Mouse (Mus musculus) ovary, postnatal 36 days (tissue): ENCODE results near the gene Atp6v1g1.

Source experiments
- DNase-seq: peaks from one replicate; pipeline ENCODE4 v3.0.0; 2022; ENCODE audit warnings: low spot score, mixed read lengths

The Atp6v1g1 gene

DNA sequence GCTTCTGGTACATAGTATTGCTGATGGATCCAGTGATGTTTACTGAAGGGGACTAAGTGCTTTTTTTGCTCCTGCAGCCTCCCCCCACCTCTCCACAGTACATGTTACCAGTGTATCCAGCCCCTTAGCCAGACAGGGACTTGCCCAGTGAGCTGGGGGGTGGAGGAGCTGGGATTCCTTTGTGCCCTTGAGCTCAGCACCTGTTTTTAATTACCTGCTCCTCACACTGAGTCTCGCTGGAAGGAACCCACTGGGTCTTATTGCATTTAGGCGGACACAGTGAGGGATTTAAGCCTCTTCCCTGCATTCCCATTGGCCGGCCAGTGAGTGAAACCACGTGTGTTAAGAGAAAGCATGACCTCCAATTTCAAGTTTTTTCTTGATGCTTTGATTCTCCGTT lies 38.0 kb downstream of the Atp6v1g1 start:
- DNase-seq: no peak

- DNase-seq: no peak
Observed at GRCm38 (mm10) chr4:63585216-63585615, 40.6 kb downstream of the Atp6v1g1 start.

DNA sequence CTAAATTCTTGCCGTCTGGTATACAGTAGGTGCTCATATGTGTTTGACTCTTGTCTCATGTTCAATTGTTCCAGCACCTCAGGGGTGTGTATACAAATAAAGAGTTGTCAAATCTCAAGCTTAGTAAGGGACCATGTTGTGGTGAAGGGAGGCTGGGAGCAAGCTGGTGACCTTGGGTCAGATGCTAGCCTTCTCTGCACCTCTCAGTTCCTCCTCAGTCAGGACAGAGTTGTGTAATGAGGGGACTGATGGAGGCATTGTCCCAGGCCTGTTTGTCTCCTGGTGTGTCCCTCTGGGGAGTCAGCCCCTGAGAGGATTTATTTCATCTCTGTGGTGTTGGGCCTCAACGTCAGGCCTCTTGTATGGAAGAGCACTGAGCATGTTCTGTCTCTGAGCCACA lies 41.7 kb downstream of the Atp6v1g1 start:
- no peak for DNase-seq

GRCm38 (mm10) chr4:63589987-63590386 lies 45.4 kb downstream of the Atp6v1g1 start:
- DNase-seq: no peak

- DNase-seq: no peak
Observed at GRCm38 (mm10) chr4:63590538-63590937, 46.0 kb downstream of the Atp6v1g1 start.

- no peak for DNase-seq
Observed at GRCm38 (mm10) chr4:63594459-63595110, 50.0 kb downstream of the Atp6v1g1 start.

- no peak for DNase-seq
Observed at GRCm38 (mm10) chr4:63595259-63595658, 50.7 kb downstream of the Atp6v1g1 start.

- no peak for DNase-seq
Observed at GRCm38 (mm10) chr4:63596010-63596409, 51.4 kb downstream of the Atp6v1g1 start.
